Mouse (Mus musculus) liver, postnatal 0 days (tissue): ENCODE measurements around the gene Znhit2. TPM values are rescaled to one million over a fixed set of nuclear protein-coding genes. Genes with fewer than 3 reads are reported as not detected.

ENCODE experiments used
- ATAC-seq: fragments of 200-750 bp; cut with Nextera tagmentation; 2 replicates; pipeline ENCODE4 v1.8.0; 2017; ENCODE audit warnings: mild to moderate bottlenecking, moderate library complexity
- DNase-seq: peaks from one replicate; pipeline ENCODE4 v3.0.0-alpha.2; 2016
- H3K27ac ChIP-seq: fragments of 300-500 bp; sonication (generic); 2 replicates; pipeline ENCODE4 v1.5.1; 2014; ENCODE audit warnings: antibody characterized with exemption, moderate library complexity, mild to moderate bottlenecking, low read depth
- H3K27me3 ChIP-seq: fragments of 300-500 bp; sonication (generic); 2 replicates; pipeline ENCODE4 v1.6.1; 2014; ENCODE audit warnings: low read length, control low read depth, mixed read lengths; ENCODE audit not compliant: insufficient read depth
- H3K36me3 ChIP-seq: fragments of 300-500 bp; sonication (generic); replicated peaks from 2 replicates; pipeline ENCODE4 v1.6.1; 2014; ENCODE audit warnings: mild to moderate bottlenecking, control low read depth, low read length, moderate library complexity, mixed read lengths; ENCODE audit not compliant: insufficient read depth
- H3K4me1 ChIP-seq: fragments of 300-500 bp; sonication (generic); 2 replicates; pipeline ENCODE4 v1.6.1; 2014; ENCODE audit warnings: antibody characterized with exemption, mild to moderate bottlenecking, control low read depth; ENCODE audit not compliant: insufficient read depth
- H3K4me2 ChIP-seq: fragments of 300-500 bp; sonication (generic); 2 replicates; pipeline ENCODE4 v1.6.1; 2014; ENCODE audit warnings: low read depth, mild to moderate bottlenecking, low read length, moderate library complexity, mixed read lengths
- H3K4me3 ChIP-seq: fragments of 300-500 bp; sonication (generic); 2 replicates; pipeline ENCODE4 v1.5.1; 2014; ENCODE audit warnings: low read depth, low read length
- H3K9ac ChIP-seq: fragments of 300-500 bp; sonication (generic); replicated peaks from 2 replicates; pipeline ENCODE4 v1.6.1; 2014; ENCODE audit warnings: mild to moderate bottlenecking, moderate library complexity
- H3K9me3 ChIP-seq: fragments of 300-500 bp; sonication (generic); 2 replicates; pipeline ENCODE4 v1.6.1; 2016; ENCODE audit warnings: mild to moderate bottlenecking, control low read depth, low read length, mixed read lengths
- CTCF ChIP-seq: sonication (generic); IDR thresholded peaks from 2 replicates; pipeline ENCODE4 v1.5.1; 2016; ENCODE audit warnings: antibody characterized with exemption, low read depth
- EP300 ChIP-seq: IDR thresholded peaks from 2 replicates; pipeline ENCODE4 v1.6.1; 2016; ENCODE audit warnings: antibody characterized with exemption, low read depth, mild to moderate bottlenecking
- WGBS: fragments of 180-500 bp; shearing (Covaris S2); extraction: QIAGEN DNeasy Blood & Tissue Kit; methylation state at CpG from one replicate; pipeline ENCODE4 v1.1.7; 2014; ENCODE audit not compliant: insufficient replicate concordance; 5-methylcytosine and 5-hydroxymethylcytosine counted together
- microRNA-seq: library from miRNA; unstranded; fragments of <30 nt; microRNA quantifications from one replicate; pipeline ENCODE4, GENCODE M21; 2016
- polyA plus RNA-seq: library from polyadenylated mRNA; unstranded; fragments of >200 nt; fragmentation: Nextera tagmentation; extraction: Ambion mirVana; gene quantifications from 2 replicates; pipeline ENCODE4 v1.2.1, GENCODE M21; 2015

Znhit2 gene
- polyA plus RNA-seq, 1 experiment from 2014 or later, result 30.2 TPM

- no peak for TF ChIP-seq EP300
- no peak for TF ChIP-seq CTCF
- Histone ChIP-seq H3K4me2 (no peak within 1 kb of the TSS), H3K9me3 (no peaks in the 10 kb centered on the region), H3K27ac (no peak within 1 kb of the TSS), H3K4me3 (no peak within 1 kb of the TSS), H3K9ac (no peak within 1 kb of the TSS), H3K27me3 (no peaks in the 10 kb centered on the region), H3K4me1 (no peaks in the 10 kb centered on the region), H3K36me3 (peaks cover 46% of the 10 kb centered on the region)
- DNase-seq (no peak), ATAC-seq (no peak)
- WGBS, result 82% methylated on average over 7 of the region's 7 CpGs
Observed at GRCm38 (mm10) chr19:6094119-6094518, 33.1 kb downstream of the Znhit2 start, which contains the start of gene AC131692.1. AC131692.1 (plus strand) TSS chr19:6094419.

- Histone ChIP-seq H3K4me2 (no peak overlapping the region), H3K36me3 (peaks cover 14% of the 10 kb centered on the region), H3K9me3 (no peaks in the 10 kb centered on the region), H3K27ac (no peak overlapping the region), H3K9ac (no peak overlapping the region), H3K27me3 (no peaks in the 10 kb centered on the region), H3K4me3 (no peak overlapping the region), H3K4me1 (peaks cover 10% of the 10 kb centered on the region)
- WGBS, result 70% methylated on average over 3 of the region's 3 CpGs
- no peak for ATAC-seq
- TF ChIP-seq CTCF, result no peak
- no peak for TF ChIP-seq EP300
- no peak for DNase-seq
Observed at GRCm38 (mm10) chr19:6097847-6098246, 36.9 kb downstream of the Znhit2 start.

DNA sequence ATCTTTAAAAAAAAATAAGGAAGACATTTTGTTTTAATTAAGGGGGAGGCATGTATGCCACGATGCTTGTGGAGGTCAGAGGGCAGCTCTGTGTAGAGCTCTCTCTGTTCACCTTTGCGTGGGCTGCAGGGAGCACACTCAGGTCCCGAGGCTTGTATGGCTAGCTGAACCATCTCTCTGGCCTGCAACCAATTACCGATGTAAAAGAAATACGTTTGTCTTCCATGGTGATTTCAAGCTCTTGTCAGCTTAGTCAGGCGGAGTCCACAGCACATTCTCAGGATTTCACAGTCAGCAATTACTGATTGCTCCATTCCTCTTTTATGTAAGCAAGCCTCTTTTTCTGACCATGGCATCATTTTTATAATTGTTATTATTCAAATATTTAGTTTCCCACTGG, 40.2 kb downstream of the Znhit2 start:
- no peaks in the 10 kb centered on the region for H3K9me3 ChIP-seq
- ATAC-seq (no peak), DNase-seq (no peak)
- peaks cover 29% of the 10 kb centered on the region for H3K4me1 ChIP-seq
- no peak overlapping the region for H3K9ac ChIP-seq
- no peaks in the 10 kb centered on the region for H3K27me3 ChIP-seq
- WGBS, result 71% methylated on average over 6 of the region's 6 CpGs
- no peak overlapping the region for H3K4me3 ChIP-seq
- H3K4me2 ChIP-seq, result no peak overlapping the region
- no peak overlapping the region for H3K27ac ChIP-seq
- H3K36me3 ChIP-seq, result no peaks in the 10 kb centered on the region
- TF ChIP-seq CTCF, result no peak
- no peak for TF ChIP-seq EP300

DNA sequence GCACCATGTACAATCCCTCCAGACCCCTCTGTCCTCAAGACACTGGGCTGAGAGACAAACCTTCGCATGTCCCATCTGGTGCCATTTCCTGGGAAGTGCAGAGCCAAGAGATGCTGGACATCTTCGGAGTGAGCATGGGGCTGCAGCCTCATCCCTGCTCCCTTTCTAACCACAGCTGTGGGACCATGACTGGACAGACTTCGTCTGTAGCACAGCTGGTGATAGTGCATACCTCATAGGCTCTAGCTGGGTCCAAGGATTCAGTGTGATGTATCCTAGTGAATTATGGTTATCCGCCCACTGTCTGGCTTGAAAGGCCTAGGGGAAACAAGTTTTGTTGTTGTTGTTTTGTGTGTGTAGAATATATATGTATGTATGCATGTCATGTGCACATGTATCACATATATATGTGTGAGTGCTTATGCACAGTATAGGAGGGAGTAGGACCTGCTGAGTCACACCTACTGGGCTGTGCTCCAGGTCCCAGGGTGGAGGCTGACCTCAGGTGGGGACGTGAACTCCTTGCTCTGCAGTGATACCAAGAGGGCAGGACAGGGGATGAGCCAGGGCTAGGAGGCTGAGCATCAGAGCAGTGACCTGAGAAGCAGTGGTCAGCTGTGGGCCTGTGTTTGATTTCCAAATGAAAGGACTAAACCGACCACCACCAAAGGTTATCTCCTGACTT, 41.3 kb downstream of the Znhit2 start:
- H3K4me1 ChIP-seq, result peaks cover 29% of the 10 kb centered on the region
- peak overlapping the region; percentile 73 for H3K27ac ChIP-seq
- peak; percentile 96 for ATAC-seq
- no peaks in the 10 kb centered on the region for H3K36me3 ChIP-seq
- DNase-seq, result peak; percentile 77
- no peaks in the 10 kb centered on the region for H3K9me3 ChIP-seq
- H3K4me2 ChIP-seq, result peak overlapping the region; percentile 26
- TF ChIP-seq CTCF (peak; percentile 20; the same call in 1 of the 2 replicates), EP300 (no peak)
- no peaks in the 10 kb centered on the region for H3K27me3 ChIP-seq
- no peak overlapping the region for H3K9ac ChIP-seq
- no peak overlapping the region for H3K4me3 ChIP-seq
- 63% methylated on average over 6 of the region's 6 CpGs for WGBS

DNA sequence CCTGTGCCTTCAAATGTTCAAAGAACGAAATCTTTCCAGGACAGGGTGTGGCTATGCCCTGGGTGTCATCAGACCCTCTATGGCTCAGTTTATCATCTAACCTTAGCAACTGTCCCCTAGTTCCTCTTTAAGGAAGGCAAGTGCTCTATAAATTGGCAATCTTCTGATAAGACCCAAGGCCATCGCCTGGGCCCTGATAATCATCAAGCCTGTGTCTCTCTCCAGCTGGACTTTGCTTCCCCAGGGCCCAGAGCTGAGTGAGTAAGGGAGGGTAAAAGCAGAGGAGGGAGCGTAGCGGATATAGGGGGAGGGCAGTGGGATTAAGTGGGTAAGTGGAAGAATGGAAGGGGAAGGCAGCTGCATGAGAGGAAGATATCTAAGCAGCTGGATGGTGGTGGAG, 43.5 kb downstream of the Znhit2 start:
- no peak overlapping the region for H3K4me2 ChIP-seq
- H3K9me3 ChIP-seq, result no peaks in the 10 kb centered on the region
- H3K36me3 ChIP-seq, result no peaks in the 10 kb centered on the region
- no peak for DNase-seq
- no peak for ATAC-seq
- H3K4me1 ChIP-seq, result peaks cover 29% of the 10 kb centered on the region
- no peaks in the 10 kb centered on the region for H3K27me3 ChIP-seq
- H3K4me3 ChIP-seq, result no peak overlapping the region
- TF ChIP-seq EP300 (no peak), CTCF (no peak)
- H3K9ac ChIP-seq, result no peak overlapping the region; the same call in 1 of the 2 replicates
- 0 out of 2 replicates have a peak overlapping the region, but pooled peaks have one; percentile 9 for H3K27ac ChIP-seq
- 49% methylated on average over 4 of the region's 4 CpGs for WGBS

DNA sequence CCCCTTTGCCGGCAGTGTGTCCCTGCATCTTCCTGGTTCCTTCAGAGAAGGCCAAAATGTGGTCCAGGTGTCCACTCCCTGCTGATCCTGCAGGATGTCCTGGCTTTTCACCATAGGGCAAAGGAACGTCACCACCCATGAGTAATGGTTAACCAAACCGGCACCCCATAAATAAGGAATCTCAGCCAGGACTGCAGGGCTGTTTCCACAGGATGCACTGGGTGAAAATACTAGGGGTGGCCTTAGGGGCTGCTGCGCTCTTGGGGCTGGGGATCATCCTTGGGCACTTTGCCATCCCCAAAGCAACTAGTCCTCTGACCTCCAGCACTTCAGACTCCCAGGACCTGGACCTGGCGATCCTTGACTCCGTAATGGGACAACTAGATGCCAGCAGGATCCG, 44.6 kb downstream of the Znhit2 start, which contains the start of gene Naaladl1:
Gene Naaladl1 (plus strand): TSS at position 197 of the 400 bp plus-strand sequence.
- DNase-seq, result no peak
- H3K4me1 ChIP-seq, result peaks cover 29% of the 10 kb centered on the region
- H3K9ac ChIP-seq, result no peak within 1 kb of the TSS; the same call in 1 of the 2 replicates
- TF ChIP-seq CTCF, result no peak
- TF ChIP-seq EP300, result no peak
- no peaks in the 10 kb centered on the region for H3K27me3 ChIP-seq
- H3K4me3 ChIP-seq, result no peak within 1 kb of the TSS
- no peaks in the 10 kb centered on the region for H3K36me3 ChIP-seq
- H3K27ac ChIP-seq, result no peak within 1 kb of the TSS
- 70% methylated on average over 7 of the region's 7 CpGs for WGBS
- no peak for ATAC-seq
- no peaks in the 10 kb centered on the region for H3K9me3 ChIP-seq
- no peak within 1 kb of the TSS for H3K4me2 ChIP-seq

Small RNAs within 50 kb of the gene (microRNA-seq; reads per million reads assigned to microRNA genes)
- gene Mir6988, result 4.5 reads per million, percentile 6 among the genes with 10 or more reads in this experiment

Other genes with a start within 250 kb of the Znhit2 start
- 8.5 and 9.0 TPM in 2 replicates for gene Frmd8, start 185.9 kb upstream of the Znhit2 start, polyA plus RNA-seq
- 8.4 and 9.1 TPM in 2 replicates for gene Slc25a45, start 183.4 kb upstream of the Znhit2 start, polyA plus RNA-seq
- gene Tigd3, start 167.0 kb upstream of the Znhit2 start, polyA plus RNA-seq, result 1.5 and 1.7 TPM in 2 replicates
- 28.1 and 32.6 TPM in 2 replicates for gene Dpf2, start 148.2 kb upstream of the Znhit2 start, polyA plus RNA-seq
- gene Cdc42ep2, start 136.4 kb upstream of the Znhit2 start, polyA plus RNA-seq, result 3.0 TPM in 2 replicates
- 19.2 and 21.5 TPM in 2 replicates for gene Pola2, start 97.0 kb upstream of the Znhit2 start, polyA plus RNA-seq
- 0.09 TPM in 1 of 2 replicates, not detected in the other for gene Slc22a20, start 75.0 kb upstream of the Znhit2 start, polyA plus RNA-seq
- gene Capn1, start 45.3 kb upstream of the Znhit2 start, polyA plus RNA-seq, result 6.8 and 7.2 TPM in 2 replicates
- gene Syvn1, start 14.6 kb upstream of the Znhit2 start, polyA plus RNA-seq, result 12.4 and 15.4 TPM in 2 replicates
- gene Mrpl49, start 3.4 kb upstream of the Znhit2 start, polyA plus RNA-seq, result 28.2 and 29.6 TPM in 2 replicates
- 781 and 784 TPM in 2 replicates for gene Fau, start 3.3 kb upstream of the Znhit2 start, polyA plus RNA-seq
- 42.6 and 44.1 TPM in 2 replicates for gene Tm7sf2, start 7.2 kb downstream of the Znhit2 start, polyA plus RNA-seq
- 17.5 and 20.7 TPM in 2 replicates for gene Vps51, start 16.0 kb downstream of the Znhit2 start, polyA plus RNA-seq
- not detected in 2 replicates for gene Tmem262, start 18.8 kb downstream of the Znhit2 start, polyA plus RNA-seq
- 0.32 and 0.72 TPM in 2 replicates for gene Gm28374, start 21.1 kb downstream of the Znhit2 start, polyA plus RNA-seq
- 16.9 and 19.9 TPM in 2 replicates for gene Zfpl1, start 23.8 kb downstream of the Znhit2 start, polyA plus RNA-seq
- 13.5 and 15.0 TPM in 2 replicates for gene Cdca5, start 23.8 kb downstream of the Znhit2 start, polyA plus RNA-seq
- not detected in 2 replicates for gene AC131692.1, start 33.2 kb downstream of the Znhit2 start, polyA plus RNA-seq
- 0.46 and 0.63 TPM in 2 replicates for gene Naaladl1, start 44.6 kb downstream of the Znhit2 start, polyA plus RNA-seq
- 15.0 and 15.6 TPM in 2 replicates for gene Sac3d1, start 57.5 kb downstream of the Znhit2 start, polyA plus RNA-seq
- gene Snx15, start 67.1 kb downstream of the Znhit2 start, polyA plus RNA-seq, result 38.6 and 41.6 TPM in 2 replicates
- 0.59 and 1.1 TPM in 2 replicates for gene Batf2, start 79.8 kb downstream of the Znhit2 start, polyA plus RNA-seq
- gene Arl2, start 80.4 kb downstream of the Znhit2 start, polyA plus RNA-seq, result 16.7 and 20.5 TPM in 2 replicates
- not detected in 2 replicates for gene Majin, start 123.2 kb downstream of the Znhit2 start, polyA plus RNA-seq
- gene Gpha2, start 165.2 kb downstream of the Znhit2 start, polyA plus RNA-seq, result not detected in 2 replicates
- gene Ppp2r5b, start 174.7 kb downstream of the Znhit2 start, polyA plus RNA-seq, result 3.2 and 3.8 TPM in 2 replicates
- 3.4 and 3.8 TPM in 2 replicates for gene Atg2a, start 180.5 kb downstream of the Znhit2 start, polyA plus RNA-seq
- 36.4 and 36.9 TPM in 2 replicates for gene Ehd1, start 215.5 kb downstream of the Znhit2 start, polyA plus RNA-seq
- gene Cdc42bpg, start 245.3 kb downstream of the Znhit2 start, polyA plus RNA-seq, result 0.27 and 0.35 TPM in 2 replicates